Mouse (Mus musculus): ENCODE data around the gene Slc4a1. TPM values are rescaled to one million over a fixed set of nuclear protein-coding genes. Genes with fewer than 3 reads are reported as not detected.

Gene Slc4a1
- polyA plus RNA-seq, 1 experiment from 2014 or later, result 6.9 TPM

GRCm38 (mm10) chr11:102367504-102368280 is 1.7 kb upstream of the Slc4a1 start:
- H3K4me2 ChIP-seq, result no peak overlapping the region
- H3K36me3 ChIP-seq (ENCODE audit: insufficient read depth), result no peaks in the 10 kb centered on the region
- no peak overlapping the region for H3K9ac ChIP-seq
- WGBS, result 67% methylated on average over 9 of the region's 9 CpGs
- H3K27ac ChIP-seq (ENCODE audit: low read depth), result no peak overlapping the region
- no peaks in the 10 kb centered on the region for H3K9me3 ChIP-seq (ENCODE audit: low read depth, low read length)
- no peaks in the 10 kb centered on the region for H3K27me3 ChIP-seq (ENCODE audit: insufficient read depth, low read length)
- no peak for TF ChIP-seq CTCF (IDR thresholded peaks at IDR 0.05; ENCODE audit: low read depth)
- H3K4me3 ChIP-seq (ENCODE audit: low read depth, low read length), result no peak overlapping the region
- no peaks in the 10 kb centered on the region for H3K4me1 ChIP-seq (ENCODE audit: insufficient read depth)
- DNase-seq, result no peak
- no peak for ATAC-seq (ENCODE audit: insufficient read depth)

GRCm38 (mm10) chr11:102365699-102366098 is 304 bp downstream of the Slc4a1 start:
- DNase-seq (no peak), ATAC-seq (ENCODE audit: insufficient read depth) (no peak)
- Histone ChIP-seq H3K36me3 (ENCODE audit: insufficient read depth) (no peaks in the 10 kb centered on the region), H3K9ac (peak overlapping the region; percentile 13; the same call in 1 of the 2 replicates), H3K27ac (ENCODE audit: low read depth) (no peak overlapping the region), H3K4me1 (ENCODE audit: insufficient read depth) (no peaks in the 10 kb centered on the region), H3K27me3 (ENCODE audit: insufficient read depth, low read length) (no peaks in the 10 kb centered on the region), H3K4me2 (peak overlapping the region; percentile 13; the same call in 1 of the 2 replicates), H3K4me3 (ENCODE audit: low read depth, low read length) (no peak overlapping the region), H3K9me3 (ENCODE audit: low read depth, low read length) (no peaks in the 10 kb centered on the region)
- no peak for TF ChIP-seq CTCF (IDR thresholded peaks at IDR 0.05; ENCODE audit: low read depth)
- 47% methylated on average over 4 of the region's 4 CpGs for WGBS

- no peaks in the 10 kb centered on the region for H3K4me1 ChIP-seq (ENCODE audit: insufficient read depth)
- 66% methylated on average over 14 of the region's 14 CpGs for WGBS
- H3K9ac ChIP-seq, result peak overlapping the region; percentile 19; the same call in 1 of the 2 replicates
- ATAC-seq (ENCODE audit: insufficient read depth) (peak; percentile 69), DNase-seq (no peak)
- TF ChIP-seq CTCF (IDR thresholded peaks at IDR 0.05; ENCODE audit: low read depth), result no peak
- H3K36me3 ChIP-seq (ENCODE audit: insufficient read depth), result no peaks in the 10 kb centered on the region
- no peaks in the 10 kb centered on the region for H3K9me3 ChIP-seq (ENCODE audit: low read depth, low read length)
- H3K4me2 ChIP-seq, result no peak overlapping the region
- no peaks in the 10 kb centered on the region for H3K27me3 ChIP-seq (ENCODE audit: insufficient read depth, low read length)
- peak overlapping the region; percentile 24; the same call in 1 of the 2 replicates for H3K27ac ChIP-seq (ENCODE audit: low read depth)
- peak overlapping the region; percentile 17; the same call in 1 of the 2 replicates for H3K4me3 ChIP-seq (ENCODE audit: low read depth, low read length)
Observed at GRCm38 (mm10) chr11:102364570-102365371, 1.2 kb downstream of the Slc4a1 start.

GRCm38 (mm10) chr11:102363623-102364022 is 2.4 kb downstream of the Slc4a1 start:
- no peak overlapping the region for H3K4me2 ChIP-seq
- no peaks in the 10 kb centered on the region for H3K4me1 ChIP-seq (ENCODE audit: insufficient read depth)
- ATAC-seq (ENCODE audit: insufficient read depth), result peak; percentile 70; the same call in 1 of the 2 replicates
- peak overlapping the region; percentile 19; the same call in 1 of the 2 replicates for H3K9ac ChIP-seq
- no peak overlapping the region; the same call in 1 of the 2 replicates for H3K4me3 ChIP-seq (ENCODE audit: low read depth, low read length)
- no peaks in the 10 kb centered on the region for H3K9me3 ChIP-seq (ENCODE audit: low read depth, low read length)
- no peak overlapping the region for H3K27ac ChIP-seq (ENCODE audit: low read depth)
- H3K27me3 ChIP-seq (ENCODE audit: insufficient read depth, low read length), result no peaks in the 10 kb centered on the region
- 39% methylated on average over 2 of the region's 2 CpGs for WGBS
- H3K36me3 ChIP-seq (ENCODE audit: insufficient read depth), result no peaks in the 10 kb centered on the region
- no peak for DNase-seq
- no peak for TF ChIP-seq CTCF (IDR thresholded peaks at IDR 0.05; ENCODE audit: low read depth)

- no peaks in the 10 kb centered on the region for H3K36me3 ChIP-seq (ENCODE audit: insufficient read depth)
- no peaks in the 10 kb centered on the region for H3K4me1 ChIP-seq (ENCODE audit: insufficient read depth)
- no peak overlapping the region; the same call in 1 of the 2 replicates for H3K4me3 ChIP-seq (ENCODE audit: low read depth, low read length)
- H3K27ac ChIP-seq (ENCODE audit: low read depth), result no peak overlapping the region; the same call in 1 of the 2 replicates
- no peak overlapping the region; the same call in 1 of the 2 replicates for H3K9ac ChIP-seq
- H3K27me3 ChIP-seq (ENCODE audit: insufficient read depth, low read length), result no peaks in the 10 kb centered on the region
- no peak for TF ChIP-seq CTCF (IDR thresholded peaks at IDR 0.05; ENCODE audit: low read depth)
- 87% methylated on average over 8 of the region's 8 CpGs for WGBS
- peak overlapping the region; percentile 5; the same call in 1 of the 2 replicates for H3K4me2 ChIP-seq
- no peaks in the 10 kb centered on the region for H3K9me3 ChIP-seq (ENCODE audit: low read depth, low read length)
- ATAC-seq (ENCODE audit: insufficient read depth) (no peak), DNase-seq (no peak)
Observed at GRCm38 (mm10) chr11:102361776-102362495, 4.1 kb downstream of the Slc4a1 start.

GRCm38 (mm10) chr11:102358365-102358764 is 7.6 kb downstream of the Slc4a1 start:
- Histone ChIP-seq H3K27me3 (ENCODE audit: insufficient read depth, low read length) (no peaks in the 10 kb centered on the region), H3K4me2 (no peak overlapping the region), H3K36me3 (ENCODE audit: insufficient read depth) (no peaks in the 10 kb centered on the region), H3K9me3 (ENCODE audit: low read depth, low read length) (no peaks in the 10 kb centered on the region), H3K4me3 (ENCODE audit: low read depth, low read length) (no peak overlapping the region), H3K27ac (ENCODE audit: low read depth) (no peak overlapping the region), H3K9ac (no peak overlapping the region), H3K4me1 (ENCODE audit: insufficient read depth) (no peaks in the 10 kb centered on the region)
- DNase-seq (no peak), ATAC-seq (ENCODE audit: insufficient read depth) (no peak)
- no peak for TF ChIP-seq CTCF (IDR thresholded peaks at IDR 0.05; ENCODE audit: low read depth)
- 63% methylated on average over 10 of the region's 10 CpGs for WGBS

All from lung, embryonic 14.5 days (tissue).